Mouse (Mus musculus): ENCODE measurements around the gene Ehd4. TPM values are rescaled to one million over a fixed set of nuclear protein-coding genes. Genes with fewer than 3 reads are reported as not detected.
A peak's percentile ranks its signal among the peaks of the same experiment; 100 is the strongest.

The Ehd4 gene
- total and polyA plus RNA-seq, 2 experiments from 2014 or later, result 7.1 to 16.1 TPM

GRCm38 (mm10) chr2:120096711-120097110 is 57.7 kb downstream of the Ehd4 start:
- no peaks in the 10 kb centered on the region for H3K9me3 ChIP-seq (ENCODE audit: low read length)
- no peak overlapping the region for H3K9ac ChIP-seq
- no peak for DNase-seq
- no peak for ATAC-seq
- no peak overlapping the region for H3K27ac ChIP-seq (ENCODE audit: low read depth, low read length)
- H3K4me2 ChIP-seq (ENCODE audit: low read depth), result no peak overlapping the region
- H3K4me1 ChIP-seq (ENCODE audit: insufficient read depth), result no peaks in the 10 kb centered on the region
- H3K36me3 ChIP-seq (ENCODE audit: insufficient read depth), result no peaks in the 10 kb centered on the region
- no peak overlapping the region for H3K4me3 ChIP-seq (ENCODE audit: low read depth, low read length)
- WGBS, result 95% methylated on average over 6 of the region's 6 CpGs
- no peak for TF ChIP-seq CTCF (IDR thresholded peaks at IDR 0.05; ENCODE audit: low read depth)
- H3K27me3 ChIP-seq (ENCODE audit: insufficient read depth, low read length), result no peaks in the 10 kb centered on the region

GRCm38 (mm10) chr2:120096191-120096590 is 58.2 kb downstream of the Ehd4 start:
- no peak for TF ChIP-seq CTCF (IDR thresholded peaks at IDR 0.05; ENCODE audit: low read depth)
- Histone ChIP-seq H3K27ac (ENCODE audit: low read depth, low read length) (no peak overlapping the region), H3K4me2 (ENCODE audit: low read depth) (no peak overlapping the region), H3K4me1 (ENCODE audit: insufficient read depth) (no peaks in the 10 kb centered on the region), H3K36me3 (ENCODE audit: insufficient read depth) (no peaks in the 10 kb centered on the region), H3K27me3 (ENCODE audit: insufficient read depth, low read length) (no peaks in the 10 kb centered on the region), H3K9me3 (ENCODE audit: low read length) (no peaks in the 10 kb centered on the region), H3K4me3 (ENCODE audit: low read depth, low read length) (no peak overlapping the region), H3K9ac (no peak overlapping the region)
- ATAC-seq (no peak), DNase-seq (no peak)
- whole genome bisulfite sequencing, result 84% methylated on average over 8 of the region's 8 CpGs

- no peaks in the 10 kb centered on the region for H3K27me3 ChIP-seq (ENCODE audit: insufficient read depth, low read length)
- no peak overlapping the region for H3K9ac ChIP-seq
- H3K9me3 ChIP-seq (ENCODE audit: low read length), result no peaks in the 10 kb centered on the region
- no peak overlapping the region for H3K27ac ChIP-seq (ENCODE audit: low read depth, low read length)
- TF ChIP-seq CTCF (IDR thresholded peaks at IDR 0.05; ENCODE audit: low read depth), result no peak
- H3K36me3 ChIP-seq (ENCODE audit: insufficient read depth), result no peaks in the 10 kb centered on the region
- H3K4me1 ChIP-seq (ENCODE audit: insufficient read depth), result no peaks in the 10 kb centered on the region
- ATAC-seq (no peak), DNase-seq (no peak)
- 93% methylated on average over 4 of the region's 4 CpGs for WGBS
- no peak overlapping the region for H3K4me2 ChIP-seq (ENCODE audit: low read depth)
- no peak overlapping the region for H3K4me3 ChIP-seq (ENCODE audit: low read depth, low read length)
Observed at GRCm38 (mm10) chr2:120095171-120095570, 59.2 kb downstream of the Ehd4 start.

GRCm38 (mm10) chr2:120093671-120094430 is 60.6 kb downstream of the Ehd4 start:
- Histone ChIP-seq H3K9ac (no peak overlapping the region), H3K36me3 (ENCODE audit: insufficient read depth) (no peaks in the 10 kb centered on the region), H3K27me3 (ENCODE audit: insufficient read depth, low read length) (no peaks in the 10 kb centered on the region), H3K4me3 (ENCODE audit: low read depth, low read length) (no peak overlapping the region), H3K9me3 (ENCODE audit: low read length) (no peaks in the 10 kb centered on the region), H3K4me2 (ENCODE audit: low read depth) (no peak overlapping the region), H3K4me1 (ENCODE audit: insufficient read depth) (no peaks in the 10 kb centered on the region), H3K27ac (ENCODE audit: low read depth, low read length) (no peak overlapping the region)
- DNase-seq, result peak; percentile 22
- 75% methylated on average over 5 of the region's 5 CpGs for WGBS
- peak; percentile 68 for TF ChIP-seq CTCF (IDR thresholded peaks at IDR 0.05; ENCODE audit: low read depth)
- peak; percentile 66; the same call in 1 of the 2 replicates for ATAC-seq

- Histone ChIP-seq H3K9me3 (ENCODE audit: low read length) (no peaks in the 10 kb centered on the region), H3K36me3 (ENCODE audit: insufficient read depth) (no peaks in the 10 kb centered on the region), H3K27ac (ENCODE audit: low read depth, low read length) (no peak overlapping the region), H3K9ac (no peak overlapping the region), H3K4me2 (ENCODE audit: low read depth) (no peak overlapping the region), H3K4me3 (ENCODE audit: low read depth, low read length) (no peak overlapping the region), H3K27me3 (ENCODE audit: insufficient read depth, low read length) (no peaks in the 10 kb centered on the region), H3K4me1 (ENCODE audit: insufficient read depth) (no peaks in the 10 kb centered on the region)
- DNase-seq (no peak), ATAC-seq (no peak)
- 95% methylated on average over 17 of the region's 17 CpGs for WGBS
- TF ChIP-seq CTCF (IDR thresholded peaks at IDR 0.05; ENCODE audit: low read depth), result no peak
Observed at GRCm38 (mm10) chr2:120090979-120091378, 63.4 kb downstream of the Ehd4 start.

- H3K27me3 ChIP-seq (ENCODE audit: insufficient read depth, low read length), result no peaks in the 10 kb centered on the region
- H3K27ac ChIP-seq (ENCODE audit: low read depth, low read length), result no peak overlapping the region
- H3K4me1 ChIP-seq (ENCODE audit: insufficient read depth), result no peaks in the 10 kb centered on the region
- no peak overlapping the region for H3K4me2 ChIP-seq (ENCODE audit: low read depth)
- H3K9ac ChIP-seq, result no peak overlapping the region
- ATAC-seq, result no peak
- 88% methylated on average over 2 of the region's 2 CpGs for WGBS
- H3K36me3 ChIP-seq (ENCODE audit: insufficient read depth), result no peaks in the 10 kb centered on the region
- TF ChIP-seq CTCF (IDR thresholded peaks at IDR 0.05; ENCODE audit: low read depth), result no peak
- no peaks in the 10 kb centered on the region for H3K9me3 ChIP-seq (ENCODE audit: low read length)
- H3K4me3 ChIP-seq (ENCODE audit: low read depth, low read length), result no peak overlapping the region
- DNase-seq, result no peak
Observed at GRCm38 (mm10) chr2:120087897-120088296, 66.5 kb downstream of the Ehd4 start.

GRCm38 (mm10) chr2:120087391-120087790 is 67.0 kb downstream of the Ehd4 start:
- H3K27me3 ChIP-seq (ENCODE audit: insufficient read depth, low read length), result no peaks in the 10 kb centered on the region
- no peak overlapping the region for H3K4me2 ChIP-seq (ENCODE audit: low read depth)
- ATAC-seq, result no peak
- WGBS, result 77% methylated on average over 3 of the region's 3 CpGs
- TF ChIP-seq CTCF (IDR thresholded peaks at IDR 0.05; ENCODE audit: low read depth), result no peak
- H3K27ac ChIP-seq (ENCODE audit: low read depth, low read length), result no peak overlapping the region
- no peaks in the 10 kb centered on the region for H3K36me3 ChIP-seq (ENCODE audit: insufficient read depth)
- no peak overlapping the region for H3K4me3 ChIP-seq (ENCODE audit: low read depth, low read length)
- H3K9me3 ChIP-seq (ENCODE audit: low read length), result no peaks in the 10 kb centered on the region
- no peak overlapping the region for H3K9ac ChIP-seq
- no peak for DNase-seq
- H3K4me1 ChIP-seq (ENCODE audit: insufficient read depth), result no peaks in the 10 kb centered on the region
